Mouse (Mus musculus): Measurements from ENCODE around the gene Srebf2. TPM values are rescaled to one million over a fixed set of nuclear protein-coding genes. Genes with fewer than 3 reads are reported as not detected.

Srebf2 gene
- polyA plus RNA-seq, 1 experiment = 180 TPM

DNA sequence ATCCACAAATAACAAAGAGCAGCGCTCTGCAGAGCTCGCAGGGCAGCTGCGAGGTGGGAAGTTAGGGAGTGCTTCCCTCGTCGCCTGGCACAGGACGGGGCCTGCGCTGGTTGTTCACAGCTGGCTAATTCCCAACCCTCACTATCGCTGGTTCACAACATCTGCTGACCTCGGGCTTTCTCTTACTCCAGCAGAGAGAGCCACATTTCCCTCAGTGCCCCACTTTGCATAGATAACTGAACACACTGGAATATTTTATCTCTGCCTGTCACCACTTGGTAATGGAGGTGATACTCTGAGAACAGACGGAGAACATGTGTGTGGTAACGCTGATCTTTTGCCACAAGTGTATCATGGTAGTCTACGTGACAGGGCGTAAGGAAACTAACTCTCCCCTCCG, 39.1 kb downstream of the Srebf2 start:
- H3K79me3 ChIP-seq (ENCODE audit: low read depth) = peaks cover 1% of the 10 kb centered on the region
- H3ac ChIP-seq (ENCODE audit: control insufficient read depth, insufficient read length, low read depth) = no peak overlapping the region
- H3K36me3 ChIP-seq (ENCODE audit: control insufficient read depth, insufficient read depth) = peaks cover 98% of the 10 kb centered on the region
- no peak overlapping the region for H3K4me3 ChIP-seq (ENCODE audit: insufficient read depth, poor library complexity, severe bottlenecking)
- TF ChIP-seq USF1 (IDR thresholded peaks at IDR 0.05; ENCODE audit: low read depth) (no peak), MYOD1 (IDR thresholded peaks at IDR 0.05; ENCODE audit: control insufficient read depth, insufficient read length, low read depth) (no peak), FOSL1 (IDR thresholded peaks at IDR 0.05; ENCODE audit: insufficient read depth, low read length, poor library complexity, severe bottlenecking) (no peak)
- H3K27me3 ChIP-seq (ENCODE audit: control insufficient read depth, insufficient read depth, insufficient read length) = no peaks in the 10 kb centered on the region
- H3K79me2 ChIP-seq (ENCODE audit: control insufficient read depth, insufficient read depth) = peaks cover 12% of the 10 kb centered on the region

DNA sequence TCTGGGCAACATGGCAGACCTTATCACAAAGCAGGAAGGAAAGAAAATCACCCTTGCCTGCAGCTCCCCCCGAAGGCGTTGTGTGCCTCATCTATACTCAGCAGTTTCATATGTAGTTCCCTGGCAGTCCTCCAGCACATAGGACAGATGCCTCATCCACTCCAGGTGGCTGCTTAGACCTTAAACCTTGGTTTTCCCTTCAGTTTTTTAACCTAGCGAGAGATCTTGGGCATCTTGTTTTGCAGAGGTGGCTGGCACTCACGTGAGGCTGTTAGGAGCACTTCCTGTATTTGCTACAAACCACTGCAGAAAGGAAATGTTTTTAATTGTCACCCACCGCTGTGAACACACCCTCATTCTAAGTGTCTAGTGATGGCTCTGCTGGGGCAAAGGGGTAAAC, 40.0 kb downstream of the Srebf2 start:
- H3K36me3 ChIP-seq (ENCODE audit: control insufficient read depth, insufficient read depth) = peaks cover 98% of the 10 kb centered on the region
- no peak for TF ChIP-seq MYOG (IDR thresholded peaks at IDR 0.05; ENCODE audit: control insufficient read depth, extremely low read depth, insufficient read length)
- TF ChIP-seq MYOD1 (IDR thresholded peaks at IDR 0.05; ENCODE audit: control insufficient read depth, insufficient read length, low read depth) = no peak
- TF ChIP-seq MAX (IDR thresholded peaks at IDR 0.05) = no peak
- TF ChIP-seq CTCF (IDR thresholded peaks at IDR 0.05; ENCODE audit: control insufficient read depth, insufficient read depth, insufficient read length) = no peak
- TF ChIP-seq USF1 (IDR thresholded peaks at IDR 0.05; ENCODE audit: low read depth) = no peak
- TF ChIP-seq CEBPB (IDR thresholded peaks at IDR 0.05; ENCODE audit: low read depth) = no peak
- TF ChIP-seq FOSL1 (IDR thresholded peaks at IDR 0.05; ENCODE audit: insufficient read depth, low read length, poor library complexity, severe bottlenecking) = no peak
- H3K4me3 ChIP-seq (ENCODE audit: insufficient read depth, poor library complexity, severe bottlenecking) = no peak overlapping the region
- H3K27me3 ChIP-seq (ENCODE audit: control insufficient read depth, insufficient read depth, insufficient read length) = no peaks in the 10 kb centered on the region
- peaks cover 1% of the 10 kb centered on the region for H3K79me3 ChIP-seq (ENCODE audit: low read depth)
- H3K79me2 ChIP-seq (ENCODE audit: control insufficient read depth, insufficient read depth) = peaks cover 12% of the 10 kb centered on the region
- no peak overlapping the region for H3ac ChIP-seq (ENCODE audit: control insufficient read depth, insufficient read length, low read depth)

DNA sequence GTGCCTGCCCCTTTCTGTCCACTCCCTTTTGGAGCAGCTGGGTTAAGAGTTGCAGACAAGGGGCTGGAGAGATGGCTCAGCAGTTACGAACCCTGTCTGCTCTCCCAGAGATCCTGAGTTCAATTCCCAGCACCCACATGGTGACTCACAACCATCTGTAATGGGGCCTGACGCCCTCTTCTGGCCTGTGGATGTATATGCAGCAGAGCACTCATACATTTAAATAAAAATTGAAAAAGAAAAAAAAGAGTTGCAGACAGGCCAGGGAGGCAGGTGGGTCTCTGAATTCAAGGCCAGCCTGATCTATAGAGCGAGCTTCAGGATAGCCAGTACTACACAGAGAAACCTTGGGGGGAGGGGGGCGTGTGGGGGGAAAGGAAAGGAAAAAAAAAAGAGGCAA, 40.4 kb downstream of the Srebf2 start:
- Histone ChIP-seq H3K79me3 (ENCODE audit: low read depth) (peaks cover 1% of the 10 kb centered on the region), H3ac (ENCODE audit: control insufficient read depth, insufficient read length, low read depth) (no peak overlapping the region), H3K27me3 (ENCODE audit: control insufficient read depth, insufficient read depth, insufficient read length) (no peaks in the 10 kb centered on the region), H3K79me2 (ENCODE audit: control insufficient read depth, insufficient read depth) (peaks cover 12% of the 10 kb centered on the region), H3K36me3 (ENCODE audit: control insufficient read depth, insufficient read depth) (peaks cover 96% of the 10 kb centered on the region), H3K4me3 (ENCODE audit: insufficient read depth, poor library complexity, severe bottlenecking) (no peak overlapping the region)
- TF ChIP-seq FOSL1 (IDR thresholded peaks at IDR 0.05; ENCODE audit: insufficient read depth, low read length, poor library complexity, severe bottlenecking) (no peak), MYOD1 (IDR thresholded peaks at IDR 0.05; ENCODE audit: control insufficient read depth, insufficient read length, low read depth) (no peak), CEBPB (IDR thresholded peaks at IDR 0.05; ENCODE audit: low read depth) (no peak), MYOG (IDR thresholded peaks at IDR 0.05; ENCODE audit: control insufficient read depth, extremely low read depth, insufficient read length) (no peak), MAX (IDR thresholded peaks at IDR 0.05) (no peak), CTCF (IDR thresholded peaks at IDR 0.05; ENCODE audit: control insufficient read depth, insufficient read depth, insufficient read length) (no peak), USF1 (IDR thresholded peaks at IDR 0.05; ENCODE audit: low read depth) (no peak)

DNA sequence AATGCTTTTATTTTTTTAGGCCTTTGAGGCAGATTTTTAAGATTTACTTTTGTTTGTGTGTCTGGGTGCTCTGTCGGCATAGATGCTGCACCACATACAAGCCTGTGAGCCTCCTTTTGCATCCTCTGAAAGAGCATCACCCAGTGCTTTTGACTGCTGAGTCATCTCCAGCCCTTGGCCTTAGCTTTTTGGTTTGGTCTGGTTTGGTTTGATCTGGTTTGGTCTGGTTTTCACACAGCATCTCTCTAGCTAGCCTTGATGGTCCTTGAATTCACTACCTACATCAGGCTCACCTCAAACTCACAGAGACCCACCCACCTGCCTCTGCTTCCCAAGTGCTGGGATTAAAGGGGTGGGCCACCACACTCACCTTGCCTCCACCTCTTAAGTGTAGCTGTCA, 40.9 kb downstream of the Srebf2 start:
- TF ChIP-seq MAX (IDR thresholded peaks at IDR 0.05) (no peak), CTCF (IDR thresholded peaks at IDR 0.05; ENCODE audit: control insufficient read depth, insufficient read depth, insufficient read length) (no peak), MYOD1 (IDR thresholded peaks at IDR 0.05; ENCODE audit: control insufficient read depth, insufficient read length, low read depth) (no peak), FOSL1 (IDR thresholded peaks at IDR 0.05; ENCODE audit: insufficient read depth, low read length, poor library complexity, severe bottlenecking) (no peak), CEBPB (IDR thresholded peaks at IDR 0.05; ENCODE audit: low read depth) (no peak), USF1 (IDR thresholded peaks at IDR 0.05; ENCODE audit: low read depth) (no peak), MYOG (IDR thresholded peaks at IDR 0.05; ENCODE audit: control insufficient read depth, extremely low read depth, insufficient read length) (no peak)
- no peaks in the 10 kb centered on the region for H3K79me3 ChIP-seq (ENCODE audit: low read depth)
- H3K4me3 ChIP-seq (ENCODE audit: insufficient read depth, poor library complexity, severe bottlenecking) = no peak overlapping the region
- no peak overlapping the region for H3ac ChIP-seq (ENCODE audit: control insufficient read depth, insufficient read length, low read depth)
- peaks cover 12% of the 10 kb centered on the region for H3K79me2 ChIP-seq (ENCODE audit: control insufficient read depth, insufficient read depth)
- H3K27me3 ChIP-seq (ENCODE audit: control insufficient read depth, insufficient read depth, insufficient read length) = no peaks in the 10 kb centered on the region
- H3K36me3 ChIP-seq (ENCODE audit: control insufficient read depth, insufficient read depth) = peaks cover 96% of the 10 kb centered on the region

DNA sequence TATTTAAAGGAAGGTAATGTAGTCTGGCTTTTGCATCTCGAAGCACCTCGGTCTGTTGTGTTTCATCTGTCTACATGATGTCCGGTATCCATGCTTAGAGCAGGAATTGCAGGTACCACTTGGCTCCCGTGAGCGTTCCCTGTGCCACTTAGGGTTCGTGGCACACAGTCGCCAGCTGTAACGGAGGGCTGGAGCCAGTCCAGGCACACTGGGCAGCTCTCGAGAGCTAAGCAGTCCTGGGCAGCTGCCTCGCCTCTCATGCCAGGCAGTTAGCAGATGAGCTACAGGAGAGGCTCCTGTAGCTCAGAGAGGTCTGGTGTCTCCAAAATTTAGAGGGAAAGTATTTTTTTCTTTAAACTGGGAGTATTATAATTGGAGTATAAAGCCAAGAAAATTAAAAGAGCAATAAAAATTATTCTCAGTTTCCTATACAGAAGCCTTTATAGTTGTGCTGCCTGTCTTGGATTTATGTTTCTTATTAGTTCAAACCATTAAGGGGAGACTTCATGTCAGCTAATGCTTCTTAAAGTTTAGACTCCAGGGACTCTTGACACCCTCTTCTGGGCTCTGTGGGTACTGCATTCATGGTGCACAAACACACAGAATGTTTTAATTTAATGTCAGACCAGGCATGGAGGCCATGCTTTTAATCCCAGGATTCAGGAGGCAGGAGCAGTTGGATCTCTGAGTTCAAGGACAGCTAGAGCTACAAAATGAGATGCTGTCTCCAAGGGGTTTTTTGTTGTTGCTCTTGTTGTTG, 41.7 kb downstream of the Srebf2 start:
- peaks cover 96% of the 10 kb centered on the region for H3K36me3 ChIP-seq (ENCODE audit: control insufficient read depth, insufficient read depth)
- H3ac ChIP-seq (ENCODE audit: control insufficient read depth, insufficient read length, low read depth) = no peak overlapping the region
- peaks cover 12% of the 10 kb centered on the region for H3K79me2 ChIP-seq (ENCODE audit: control insufficient read depth, insufficient read depth)
- no peaks in the 10 kb centered on the region for H3K79me3 ChIP-seq (ENCODE audit: low read depth)
- H3K4me3 ChIP-seq (ENCODE audit: insufficient read depth, poor library complexity, severe bottlenecking) = no peak overlapping the region
- TF ChIP-seq CEBPB (IDR thresholded peaks at IDR 0.05; ENCODE audit: low read depth) (no peak), CTCF (IDR thresholded peaks at IDR 0.05; ENCODE audit: control insufficient read depth, insufficient read depth, insufficient read length) (no peak), MAX (IDR thresholded peaks at IDR 0.05) (no peak), MYOD1 (IDR thresholded peaks at IDR 0.05; ENCODE audit: control insufficient read depth, insufficient read length, low read depth) (no peak), USF1 (IDR thresholded peaks at IDR 0.05; ENCODE audit: low read depth) (no peak), FOSL1 (IDR thresholded peaks at IDR 0.05; ENCODE audit: insufficient read depth, low read length, poor library complexity, severe bottlenecking) (no peak), MYOG (IDR thresholded peaks at IDR 0.05; ENCODE audit: control insufficient read depth, extremely low read depth, insufficient read length) (no peak)
- H3K27me3 ChIP-seq (ENCODE audit: control insufficient read depth, insufficient read depth, insufficient read length) = no peaks in the 10 kb centered on the region

Data from C2C12 (cell line).